Mouse (Mus musculus) erythroblast, embryonic 14.5 days (primary cell): ENCODE data around the gene Ruvbl2. TPM values are rescaled to one million over a fixed set of nuclear protein-coding genes. Genes with fewer than 3 reads are reported as not detected.

Experiments used
- H3K27me3 ChIP-seq: 2 replicates; pipeline ENCODE4 v1.6.1; 2012; ENCODE audit warnings: inconsistent platforms; ENCODE audit not compliant: control insufficient read depth
- H3K36me3 ChIP-seq: 2 replicates; pipeline ENCODE4 v1.6.1; 2012; ENCODE audit warnings: mild to moderate bottlenecking, inconsistent platforms; ENCODE audit not compliant: control insufficient read depth
- H3K4me1 ChIP-seq: 2 replicates; pipeline ENCODE4 v1.6.1; 2012; ENCODE audit warnings: inconsistent platforms; ENCODE audit not compliant: control insufficient read depth
- H3K4me3 ChIP-seq: replicated peaks from 2 replicates; pipeline ENCODE3; 2012; ENCODE audit warnings: moderate library complexity, mild to moderate bottlenecking, inconsistent platforms
- H3K9me3 ChIP-seq: 2 replicates; pipeline ENCODE4 v1.6.1; 2012; ENCODE audit warnings: low read length, inconsistent platforms, mixed read lengths; ENCODE audit not compliant: control insufficient read depth
- GATA1 ChIP-seq: IDR thresholded peaks from 2 replicates; pipeline ENCODE4 v1.6.1; 2012; ENCODE audit warnings: low read length, inconsistent platforms, mixed read lengths
- TAL1 ChIP-seq: IDR thresholded peaks from 3 replicates; pipeline ENCODE4 v1.6.1; 2012; ENCODE audit warnings: low read length, inconsistent platforms, mixed read lengths
- polyA plus RNA-seq: library from polyadenylated mRNA; stranded (reverse); fragments of >175 nt; gene quantifications from 2 replicates; pipeline ENCODE4 v1.2.3, GENCODE M21; 2012

The Ruvbl2 gene
- polyA plus RNA-seq, 1 experiment = 15.2 TPM

- Histone ChIP-seq H3K36me3 (peaks cover 2% of the 10 kb centered on the region), H3K4me3 (no peak overlapping the region), H3K27me3 (peaks cover 95% of the 10 kb centered on the region), H3K4me1 (peaks cover 10% of the 10 kb centered on the region), H3K9me3 (peaks cover 6% of the 10 kb centered on the region; the same call in 1 of the 2 replicates)
- TF ChIP-seq TAL1 (no peak), GATA1 (no peak)
Measured at GRCm38 (mm10) chr7:45415636-45416035, 22.3 kb downstream of the Ruvbl2 start.

GRCm38 (mm10) chr7:45414740-45415224 is 23.1 kb downstream of the Ruvbl2 start:
- Histone ChIP-seq H3K4me3 (no peak overlapping the region), H3K9me3 (peaks cover 6% of the 10 kb centered on the region; the same call in 1 of the 2 replicates), H3K36me3 (no peaks in the 10 kb centered on the region), H3K27me3 (peaks cover 98% of the 10 kb centered on the region), H3K4me1 (peaks cover 10% of the 10 kb centered on the region)
- TF ChIP-seq GATA1 = no peak
- TF ChIP-seq TAL1 = no peak

DNA sequence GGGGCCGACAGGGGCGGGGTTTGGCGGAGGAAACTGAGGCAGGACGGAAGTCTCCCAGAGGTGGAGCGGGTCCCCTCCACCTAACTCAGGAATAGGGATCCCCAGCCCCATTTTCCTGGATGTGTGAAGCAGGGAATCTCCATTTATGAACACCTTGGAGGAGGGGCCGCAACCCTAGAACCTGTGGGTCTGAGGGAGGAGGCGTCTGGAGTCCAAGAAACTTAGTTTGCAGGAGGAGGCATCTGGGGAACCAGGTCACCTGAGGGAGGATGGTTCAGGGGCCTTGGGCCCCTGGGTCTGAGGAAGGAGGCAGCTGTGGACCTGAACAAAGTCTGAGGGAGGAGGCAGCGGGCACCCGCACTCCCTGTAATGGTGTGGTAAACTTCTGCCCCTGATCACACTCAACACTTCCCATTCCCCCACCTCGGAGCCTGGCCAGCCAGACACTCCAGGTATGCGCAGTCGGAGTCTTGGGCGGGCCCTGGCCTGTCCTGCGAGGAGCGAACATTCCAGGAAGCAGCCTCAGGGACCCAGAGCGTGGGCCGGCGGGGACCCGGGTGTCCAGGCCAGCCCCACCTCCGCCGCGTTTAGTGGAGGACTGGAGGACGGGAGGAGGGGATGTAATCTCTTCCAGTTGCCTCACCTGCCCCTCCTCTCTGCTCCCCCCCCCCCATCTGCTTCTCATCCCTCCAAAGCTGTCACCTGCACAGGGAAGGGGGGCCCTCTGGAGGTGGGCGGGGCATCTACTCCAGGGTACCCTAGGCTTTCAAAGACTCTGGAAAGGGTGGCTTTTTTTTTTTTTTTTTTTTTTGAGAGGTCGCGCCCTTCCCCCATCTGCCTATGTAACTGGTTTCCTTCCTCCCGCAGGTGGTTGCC is 23.8 kb downstream of the Ruvbl2 start:
- TF ChIP-seq GATA1 = no peak
- TF ChIP-seq TAL1 = no peak
- Histone ChIP-seq H3K9me3 (peaks cover 6% of the 10 kb centered on the region; the same call in 1 of the 2 replicates), H3K4me1 (peaks cover 10% of the 10 kb centered on the region), H3K36me3 (no peaks in the 10 kb centered on the region), H3K4me3 (no peak overlapping the region), H3K27me3 (peaks cover 100% of the 10 kb centered on the region)

- Histone ChIP-seq H3K27me3 (peaks cover 100% of the 10 kb centered on the region), H3K9me3 (peaks cover 6% of the 10 kb centered on the region; the same call in 1 of the 2 replicates), H3K4me3 (peak within 1 kb of the TSS; percentile 18), H3K4me1 (peaks cover 10% of the 10 kb centered on the region), H3K36me3 (no peaks in the 10 kb centered on the region)
- TF ChIP-seq TAL1 (no peak), GATA1 (no peak)
Measured at GRCm38 (mm10) chr7:45413113-45413863, 24.6 kb downstream of the Ruvbl2 start, which contains the start of gene Ntf5. Gene Ntf5 (plus strand): TSS chr7:45413695.

- peaks cover 100% of the 10 kb centered on the region for H3K27me3 ChIP-seq
- no peak for TF ChIP-seq TAL1
- no peak for TF ChIP-seq GATA1
Measured at GRCm38 (mm10) chr7:45412421-45412820, 25.5 kb downstream of the Ruvbl2 start.

GRCm38 (mm10) chr7:45409497-45410163 is 28.3 kb downstream of the Ruvbl2 start:
- Histone ChIP-seq H3K4me3 (no peak overlapping the region), H3K36me3 (no peaks in the 10 kb centered on the region), H3K9me3 (peaks cover 10% of the 10 kb centered on the region; the same call in 1 of the 2 replicates), H3K27me3 (peaks cover 100% of the 10 kb centered on the region), H3K4me1 (peaks cover 14% of the 10 kb centered on the region)
- TF ChIP-seq GATA1 = no peak
- TF ChIP-seq TAL1 = no peak

More at GRCm38 (mm10) chr7:45412421-45412820, 25.5 kb downstream of the Ruvbl2 start:
- H3K9me3 ChIP-seq = peaks cover 6% of the 10 kb centered on the region; the same call in 1 of the 2 replicates
- no peak overlapping the region for H3K4me3 ChIP-seq
- peaks cover 10% of the 10 kb centered on the region for H3K4me1 ChIP-seq
- no peaks in the 10 kb centered on the region for H3K36me3 ChIP-seq

DNA sequence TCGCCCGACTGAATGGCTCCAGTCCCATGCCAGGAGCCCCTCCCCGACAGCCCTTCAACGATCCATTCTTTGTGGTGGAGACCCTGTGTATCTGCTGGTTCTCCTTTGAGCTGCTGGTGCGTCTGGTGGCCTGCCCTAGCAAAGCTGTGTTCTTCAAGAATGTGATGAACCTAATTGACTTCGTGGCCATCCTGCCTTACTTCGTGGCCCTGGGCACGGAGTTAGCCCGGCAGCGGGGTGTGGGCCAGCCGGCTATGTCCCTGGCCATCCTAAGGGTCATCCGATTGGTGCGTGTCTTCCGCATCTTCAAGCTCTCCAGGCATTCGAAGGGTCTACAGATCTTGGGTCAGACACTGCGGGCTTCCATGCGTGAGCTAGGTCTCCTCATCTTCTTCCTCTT is 28.9 kb downstream of the Ruvbl2 start:
- Histone ChIP-seq H3K27me3 (peaks cover 93% of the 10 kb centered on the region), H3K9me3 (peaks cover 8% of the 10 kb centered on the region; the same call in 1 of the 2 replicates), H3K4me1 (peaks cover 11% of the 10 kb centered on the region), H3K36me3 (no peaks in the 10 kb centered on the region), H3K4me3 (no peak overlapping the region)
- TF ChIP-seq TAL1 = no peak
- no peak for TF ChIP-seq GATA1

- H3K36me3 ChIP-seq = no peaks in the 10 kb centered on the region
- no peak overlapping the region for H3K4me3 ChIP-seq
- peaks cover 5% of the 10 kb centered on the region for H3K4me1 ChIP-seq
- peaks cover 8% of the 10 kb centered on the region; the same call in 1 of the 2 replicates for H3K9me3 ChIP-seq
- TF ChIP-seq TAL1 = no peak
- no peak for TF ChIP-seq GATA1
- peaks cover 87% of the 10 kb centered on the region for H3K27me3 ChIP-seq
Measured at GRCm38 (mm10) chr7:45408351-45408750, 29.5 kb downstream of the Ruvbl2 start.
